Mouse (Mus musculus) small intestine, adult 2 months (tissue): ENCODE data around the gene Gosr2.
"Not testable (repeated sequence)": the region's sequence is repeated elsewhere in the genome, so short reads cannot be mapped to it uniquely, and the experiment has no call there.

Source experiments
- CTCF ChIP-seq: fragments of 200-500 bp; IDR thresholded peaks from 2 replicates; pipeline ENCODE4 v1.5.1; 2012; ENCODE audit warnings: low read depth, mild to moderate bottlenecking, control low read depth, inconsistent platforms, low read length, moderate library complexity, mixed read lengths; ENCODE audit not compliant: insufficient replicate concordance, insufficient read length; ENCODE audit errors: extremely low read depth
- POLR2A ChIP-seq: fragments of 200-500 bp; IDR thresholded peaks from 2 replicates; pipeline ENCODE4 v1.6.1; 2012; ENCODE audit warnings: low read depth, mild to moderate bottlenecking, control low read depth, inconsistent platforms, low read length, moderate library complexity

DNA sequence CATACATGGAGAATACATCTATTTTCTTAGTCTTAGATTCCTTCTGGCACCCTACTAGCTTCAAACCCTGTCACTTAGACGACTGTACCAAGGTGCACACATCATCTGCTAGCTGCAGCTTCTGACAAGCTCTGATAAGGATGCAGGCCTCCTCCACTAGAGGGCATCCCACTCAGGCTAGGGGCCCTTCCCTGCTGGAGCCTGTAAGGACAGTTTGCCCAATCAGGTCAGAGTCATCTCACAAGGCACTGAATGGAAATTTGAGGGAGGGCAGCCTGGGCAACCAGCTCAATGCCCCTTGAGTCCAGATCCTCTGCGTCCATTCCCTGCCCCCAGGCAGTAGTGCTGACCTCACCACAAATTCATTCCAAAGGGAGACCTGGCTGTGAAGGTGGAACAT lies 20.7 kb downstream of the Gosr2 start:
- TF ChIP-seq POLR2A, result not testable (repeated sequence)
- TF ChIP-seq CTCF, result peak; percentile 44; the same call in 1 of the 2 replicates
